Mouse (Mus musculus) liver, embryonic 15.5 days (tissue): Measurements from ENCODE around the gene Gas2l1. TPM values are rescaled to one million over a fixed set of nuclear protein-coding genes. Genes with fewer than 3 reads are reported as not detected.

Source experiments
- ATAC-seq: fragments of 200-750 bp; cut with Nextera tagmentation; 2 replicates; pipeline ENCODE4 v1.8.0; 2017; ENCODE audit warnings: moderate number of reproducible peaks, mild to moderate bottlenecking, moderate library complexity; ENCODE audit not compliant: insufficient read depth
- H3K27ac ChIP-seq: fragments of 300-500 bp; sonication (generic); replicated peaks from 2 replicates; pipeline ENCODE4 v1.5.1; 2015; ENCODE audit warnings: mild to moderate bottlenecking, inconsistent platforms
- H3K27me3 ChIP-seq: fragments of 300-500 bp; sonication (generic); 2 replicates; pipeline ENCODE4 v1.6.1; 2015; ENCODE audit warnings: mild to moderate bottlenecking, inconsistent platforms
- H3K36me3 ChIP-seq: fragments of 300-500 bp; sonication (generic); replicated peaks from 2 replicates; pipeline ENCODE4 v1.6.1; 2015; ENCODE audit warnings: moderate library complexity, mild to moderate bottlenecking, inconsistent platforms
- H3K4me1 ChIP-seq: fragments of 300-500 bp; sonication (generic); replicated peaks from 2 replicates; pipeline ENCODE4 v1.6.1; 2015; ENCODE audit warnings: inconsistent platforms
- H3K4me2 ChIP-seq: fragments of 300-500 bp; sonication (generic); 2 replicates; pipeline ENCODE4 v1.6.1; 2015; ENCODE audit warnings: moderate library complexity, mild to moderate bottlenecking, inconsistent platforms
- H3K4me3 ChIP-seq: fragments of 300-500 bp; sonication (generic); replicated peaks from 2 replicates; pipeline ENCODE4 v1.5.1; 2015; ENCODE audit warnings: mild to moderate bottlenecking, inconsistent platforms
- H3K9ac ChIP-seq: fragments of 300-500 bp; sonication (generic); 2 replicates; pipeline ENCODE4 v1.6.1; 2015; ENCODE audit warnings: moderate library complexity, mild to moderate bottlenecking, inconsistent platforms
- H3K9me3 ChIP-seq: fragments of 300-500 bp; sonication (generic); replicated peaks from 2 replicates; pipeline ENCODE4 v1.6.1; 2016; ENCODE audit warnings: inconsistent platforms
- WGBS: fragments of 180-500 bp; shearing (Covaris S2); methylation state at CpG from one replicate; pipeline ENCODE4 v1.1.7; 2015; ENCODE audit warnings: mixed read lengths; ENCODE audit not compliant: insufficient replicate concordance; 5-methylcytosine and 5-hydroxymethylcytosine counted together
- polyA plus RNA-seq: library from polyadenylated mRNA; unstranded; fragments of >200 nt; fragmentation: Nextera tagmentation; extraction: Ambion mirVana; gene quantifications from 2 replicates; pipeline ENCODE4 v1.2.1, GENCODE M21; 2015

Gene Gas2l1
- polyA plus RNA-seq, result 12.1 and 16.8 TPM in 2 replicates

- Histone ChIP-seq H3K36me3 (peaks cover 28% of the 10 kb centered on the region), H3K27ac (peak within 1 kb of the TSS; percentile 57; the same call in 1 of the 2 replicates), H3K4me2 (peak within 1 kb of the TSS; percentile 99), H3K27me3 (peaks cover 49% of the 10 kb centered on the region), H3K4me3 (peak within 1 kb of the TSS; percentile 71), H3K9me3 (no peaks in the 10 kb centered on the region), H3K4me1 (peaks cover 66% of the 10 kb centered on the region), H3K9ac (peak within 1 kb of the TSS; percentile 63)
- WGBS, result under 1% methylated on average over 49 of the region's 50 CpGs
- ATAC-seq, result peak; percentile 77
These were observed at the start of gene Gas2l1 for GRCm38 (mm10) chr11:5065056-5065821. TSS of gene Gas2l1 (minus strand) at chr11:5065327.

GRCm38 (mm10) chr11:5113645-5114044 is 48.5 kb upstream of the Gas2l1 start:
- Histone ChIP-seq H3K4me2 (no peak overlapping the region), H3K27ac (no peak overlapping the region), H3K4me3 (no peak overlapping the region), H3K9me3 (no peaks in the 10 kb centered on the region), H3K9ac (no peak overlapping the region), H3K4me1 (no peaks in the 10 kb centered on the region; the same call in 1 of the 2 replicates), H3K36me3 (no peaks in the 10 kb centered on the region), H3K27me3 (no peaks in the 10 kb centered on the region)
- ATAC-seq, result no peak
- 76% methylated on average over 7 of the region's 7 CpGs for WGBS

GRCm38 (mm10) chr11:5109441-5109840 is 44.3 kb upstream of the Gas2l1 start:
- no peaks in the 10 kb centered on the region for H3K4me1 ChIP-seq
- no peak overlapping the region for H3K27ac ChIP-seq
- no peak overlapping the region for H3K9ac ChIP-seq
- H3K36me3 ChIP-seq, result peaks cover 5% of the 10 kb centered on the region; the same call in 1 of the 2 replicates
- no peak overlapping the region for H3K4me3 ChIP-seq
- H3K27me3 ChIP-seq, result no peaks in the 10 kb centered on the region
- no peak for ATAC-seq
- 74% methylated on average over 8 of the region's 8 CpGs for WGBS
- H3K9me3 ChIP-seq, result no peaks in the 10 kb centered on the region
- no peak overlapping the region for H3K4me2 ChIP-seq

GRCm38 (mm10) chr11:5103986-5104509 is 38.9 kb upstream of the Gas2l1 start:
- no peak overlapping the region for H3K27ac ChIP-seq
- H3K9ac ChIP-seq, result no peak overlapping the region
- WGBS, result 80% methylated on average over 4 of the region's 4 CpGs
- no peak overlapping the region for H3K4me3 ChIP-seq
- no peaks in the 10 kb centered on the region for H3K27me3 ChIP-seq
- H3K36me3 ChIP-seq, result peaks cover 12% of the 10 kb centered on the region
- H3K4me1 ChIP-seq, result peaks cover 39% of the 10 kb centered on the region
- H3K9me3 ChIP-seq, result no peaks in the 10 kb centered on the region
- no peak overlapping the region for H3K4me2 ChIP-seq
- ATAC-seq, result no peak

GRCm38 (mm10) chr11:5102384-5102783 is 37.3 kb upstream of the Gas2l1 start:
- Histone ChIP-seq H3K4me1 (peaks cover 40% of the 10 kb centered on the region), H3K4me2 (peak overlapping the region; percentile 14), H3K9me3 (no peaks in the 10 kb centered on the region), H3K9ac (no peak overlapping the region), H3K27ac (no peak overlapping the region), H3K36me3 (peaks cover 12% of the 10 kb centered on the region), H3K4me3 (no peak overlapping the region), H3K27me3 (no peaks in the 10 kb centered on the region)
- no peak for ATAC-seq
- 42% methylated on average over 7 of the region's 7 CpGs for WGBS

GRCm38 (mm10) chr11:5101641-5102040 is 36.5 kb upstream of the Gas2l1 start:
- 79% methylated on average over 6 of the region's 6 CpGs for WGBS
- Histone ChIP-seq H3K4me1 (peaks cover 47% of the 10 kb centered on the region), H3K4me3 (no peak overlapping the region), H3K9ac (no peak overlapping the region), H3K27me3 (no peaks in the 10 kb centered on the region), H3K9me3 (no peaks in the 10 kb centered on the region), H3K27ac (no peak overlapping the region), H3K4me2 (no peak overlapping the region), H3K36me3 (peaks cover 12% of the 10 kb centered on the region)
- ATAC-seq, result no peak

- WGBS, result 62% methylated on average over 5 of the region's 5 CpGs
- ATAC-seq, result no peak
- Histone ChIP-seq H3K27ac (peak overlapping the region; percentile 12; the same call in 1 of the 2 replicates), H3K9me3 (no peaks in the 10 kb centered on the region), H3K4me2 (peak overlapping the region; percentile 93), H3K27me3 (no peaks in the 10 kb centered on the region), H3K4me1 (peaks cover 55% of the 10 kb centered on the region), H3K9ac (peak overlapping the region; percentile 98; the same call in 1 of the 2 replicates), H3K36me3 (peaks cover 16% of the 10 kb centered on the region), H3K4me3 (peak overlapping the region; percentile 97; the same call in 1 of the 2 replicates)
These were observed 35.7 kb upstream of the Gas2l1 start for GRCm38 (mm10) chr11:5100801-5101200.

- peaks cover 58% of the 10 kb centered on the region for H3K4me1 ChIP-seq
- H3K9ac ChIP-seq, result peak overlapping the region; percentile 98
- H3K27ac ChIP-seq, result peak overlapping the region; percentile 88
- H3K27me3 ChIP-seq, result no peaks in the 10 kb centered on the region
- H3K36me3 ChIP-seq, result peaks cover 16% of the 10 kb centered on the region
- WGBS, result 3% methylated on average over 7 of the region's 7 CpGs
- no peaks in the 10 kb centered on the region for H3K9me3 ChIP-seq
- no peak for ATAC-seq
- H3K4me2 ChIP-seq, result peak overlapping the region; percentile 93
- peak overlapping the region; percentile 97 for H3K4me3 ChIP-seq
These were observed 35.2 kb upstream of the Gas2l1 start for GRCm38 (mm10) chr11:5100283-5100682.

GRCm38 (mm10) chr11:5099576-5100183 is 34.6 kb upstream of the Gas2l1 start:
- under 1% methylated on average over 31 of the region's 31 CpGs for WGBS
- Histone ChIP-seq H3K9ac (peak overlapping the region; percentile 98), H3K9me3 (no peaks in the 10 kb centered on the region), H3K4me2 (peak overlapping the region; percentile 93), H3K27ac (peak overlapping the region; percentile 88), H3K4me1 (peaks cover 63% of the 10 kb centered on the region), H3K4me3 (peak overlapping the region; percentile 97), H3K36me3 (peaks cover 17% of the 10 kb centered on the region), H3K27me3 (no peaks in the 10 kb centered on the region)
- ATAC-seq, result peak; percentile 59

- H3K36me3 ChIP-seq, result peaks cover 18% of the 10 kb centered on the region
- H3K4me3 ChIP-seq, result peak within 1 kb of the TSS; percentile 97
- peak; percentile 86 for ATAC-seq
- H3K4me2 ChIP-seq, result peak within 1 kb of the TSS; percentile 93
- H3K4me1 ChIP-seq, result peaks cover 69% of the 10 kb centered on the region
- no peaks in the 10 kb centered on the region for H3K9me3 ChIP-seq
- H3K27ac ChIP-seq, result peak within 1 kb of the TSS; percentile 88
- peak within 1 kb of the TSS; percentile 98 for H3K9ac ChIP-seq
- under 1% methylated on average over 91 of the region's 92 CpGs for WGBS
- H3K27me3 ChIP-seq, result no peaks in the 10 kb centered on the region
These were observed 33.8 kb upstream of the Gas2l1 start, which contains the start of the genes Rhbdd3 and Ewsr1 for GRCm38 (mm10) chr11:5098736-5099542. TSS of gene Rhbdd3 (plus strand) at chr11:5098926. TSS of gene Ewsr1 (minus strand) at chr11:5099266.
